Mouse (Mus musculus) liver, embryonic 14.5 days (tissue): ENCODE measurements around the gene Fermt1. TPM values are rescaled to one million over a fixed set of nuclear protein-coding genes. Genes with fewer than 3 reads are reported as not detected.

Experiments used
- ATAC-seq: fragments of 200-750 bp; cut with Nextera tagmentation; 2 replicates; pipeline ENCODE4 v1.8.0; 2017; ENCODE audit warnings: moderate number of reproducible peaks, mild to moderate bottlenecking, moderate library complexity; ENCODE audit not compliant: insufficient read depth
- DNase-seq, 3 experiments: peaks; one replicate each; pipeline ENCODE4 v3.0.0-alpha.2; 2012 to 2013; ENCODE audit warnings: low read depth in 3 of 3, low spot score in 3 of 3
- H3K27ac ChIP-seq: fragments of 300-500 bp; sonication (generic); 2 replicates; pipeline ENCODE4 v1.5.1; 2014; ENCODE audit warnings: moderate library complexity, mild to moderate bottlenecking, control low read depth, inconsistent platforms
- H3K27me3 ChIP-seq: fragments of 300-500 bp; sonication (generic); 2 replicates; pipeline ENCODE4 v1.6.1; 2014; ENCODE audit warnings: mild to moderate bottlenecking, low read length, moderate library complexity; ENCODE audit not compliant: control insufficient read depth, insufficient read depth
- H3K36me3 ChIP-seq: fragments of 300-500 bp; sonication (generic); replicated peaks from 2 replicates; pipeline ENCODE4 v1.6.1; 2014; ENCODE audit warnings: low read depth; ENCODE audit not compliant: control insufficient read depth, insufficient read depth
- H3K4me1 ChIP-seq, 2 experiments: fragments of 200-500 bp in 1 of 2; fragments of 300-500 bp in 1 of 2; sonication (generic) in 1 of 2; replicated peaks; 2 replicates each; pipeline ENCODE4 v1.6.1; 2012 to 2014; ENCODE audit warnings: antibody characterized with exemption in 1 of 2, inconsistent platforms in 1 of 2, low read length in 1 of 2; ENCODE audit not compliant: control insufficient read depth in 2 of 2, insufficient read depth in 2 of 2
- H3K4me2 ChIP-seq: fragments of 300-500 bp; sonication (generic); 2 replicates; pipeline ENCODE4 v1.6.1; 2014; ENCODE audit warnings: low read depth, mild to moderate bottlenecking, control low read depth, moderate library complexity
- H3K4me3 ChIP-seq, 2 experiments: fragments of 200-500 bp in 1 of 2; fragments of 300-500 bp in 1 of 2; sonication (generic) in 1 of 2; 2 replicates each; pipeline ENCODE4 v1.5.1; 2012 to 2014; ENCODE audit warnings: low read depth in 2 of 2, low read length in 2 of 2, mild to moderate bottlenecking in 2 of 2, control low read depth in 1 of 2, inconsistent platforms in 1 of 2, moderate library complexity in 1 of 2; ENCODE audit not compliant: insufficient read depth in 1 of 2
- H3K9ac ChIP-seq: fragments of 300-500 bp; sonication (generic); replicated peaks from 2 replicates; pipeline ENCODE4 v1.6.1; 2014; ENCODE audit warnings: mild to moderate bottlenecking, control low read depth, moderate library complexity
- H3K9me3 ChIP-seq: fragments of 300-500 bp; sonication (generic); 2 replicates; pipeline ENCODE4 v1.6.1; 2016; ENCODE audit warnings: low read length, mixed read lengths; ENCODE audit not compliant: control insufficient read depth
- CTCF ChIP-seq: IDR thresholded peaks from 2 replicates; pipeline ENCODE4 v1.5.1; 2016; ENCODE audit warnings: antibody characterized with exemption, low read depth, control low read depth
- EP300 ChIP-seq: IDR thresholded peaks from 2 replicates; pipeline ENCODE4 v1.6.1; 2016; ENCODE audit warnings: antibody characterized with exemption, low read depth
- WGBS: fragments of 180-500 bp; shearing (Covaris S2); extraction: QIAGEN DNeasy Blood & Tissue Kit; methylation state at CpG from one replicate; pipeline ENCODE4 v1.1.7; 2014; ENCODE audit not compliant: insufficient replicate concordance; 5-methylcytosine and 5-hydroxymethylcytosine counted together
- polyA plus RNA-seq, 2 experiments: library from polyadenylated mRNA; depleted of rRNA in 1 of 2; stranded (reverse) in 1 of 2; unstranded in 1 of 2; fragments of >200 nt; fragmentation: Nextera tagmentation in 1 of 2; extraction: Ambion mirVana in 1 of 2; gene quantifications; 2 replicates each; pipeline versions ENCODE4 v1.2.1 to v1.2.3; 2012 to 2014

Gene Fermt1
- polyA plus RNA-seq, 2 experiments, result 0.02 to 0.08 TPM

DNA sequence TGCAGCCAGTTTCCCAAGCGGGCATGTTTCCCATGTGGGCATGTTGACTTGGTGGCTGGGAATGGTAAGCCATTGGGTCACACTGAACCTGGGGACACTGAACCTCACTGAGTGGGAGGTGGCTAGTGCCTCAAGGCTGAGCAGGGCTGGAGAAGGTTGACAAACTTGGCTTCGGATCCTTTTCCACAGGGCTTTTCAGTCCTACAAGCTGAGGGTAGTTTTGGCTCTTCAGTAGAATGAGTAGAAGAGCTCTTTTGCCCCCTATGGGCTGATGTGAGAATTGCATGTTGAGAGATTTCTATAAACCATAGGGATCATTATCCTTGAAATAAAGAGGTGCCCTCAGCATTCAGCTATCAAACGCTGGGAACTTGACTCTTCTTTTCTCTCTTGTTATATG is 42.2 kb downstream of the Fermt1 start:
- peak; percentile 14 to 30 (median 17) for DNase-seq
- Histone ChIP-seq H3K9ac (no peak overlapping the region), H3K4me2 (no peak overlapping the region), H3K4me3 (no peak overlapping the region), H3K36me3 (no peaks in the 10 kb centered on the region), H3K27me3 (no peaks in the 10 kb centered on the region; the same call in 1 of the 2 replicates), H3K4me1 (no peaks in the 10 kb centered on the region), H3K27ac (no peak overlapping the region), H3K9me3 (no peaks in the 10 kb centered on the region)
- ATAC-seq, result no peak
- WGBS, result 26% methylated on average over 3 of the region's 3 CpGs
- TF ChIP-seq EP300 (no peak), CTCF (peak; percentile 72)

DNA sequence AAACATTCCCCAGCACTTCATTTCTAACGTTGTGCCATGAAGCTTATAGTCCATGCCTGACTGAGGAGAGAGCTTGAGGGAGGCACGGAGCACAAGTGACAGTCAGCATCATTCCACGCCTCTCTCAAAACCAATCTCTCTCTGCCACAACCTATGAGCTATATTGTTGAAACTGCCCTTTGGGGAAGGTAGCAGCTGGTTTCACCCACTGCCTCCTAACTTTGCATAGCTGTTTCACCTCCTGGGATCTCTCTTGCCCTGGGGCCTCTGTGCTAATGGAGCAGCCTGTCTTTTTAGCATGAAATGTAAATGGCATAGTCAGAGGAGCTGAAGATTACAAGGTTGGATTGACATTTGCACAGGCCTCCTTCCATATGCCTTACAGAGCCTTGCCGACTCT is 43.6 kb downstream of the Fermt1 start:
- no peak overlapping the region for H3K4me2 ChIP-seq
- DNase-seq, result no peak
- H3K27me3 ChIP-seq, result no peaks in the 10 kb centered on the region; the same call in 1 of the 2 replicates
- no peak overlapping the region for H3K4me3 ChIP-seq
- H3K27ac ChIP-seq, result no peak overlapping the region
- no peaks in the 10 kb centered on the region for H3K4me1 ChIP-seq
- H3K36me3 ChIP-seq, result no peaks in the 10 kb centered on the region
- H3K9me3 ChIP-seq, result no peaks in the 10 kb centered on the region
- H3K9ac ChIP-seq, result no peak overlapping the region
- TF ChIP-seq CTCF (no peak), EP300 (no peak)
- no peak for ATAC-seq
- WGBS, result 54% methylated on average over 4 of the region's 4 CpGs

DNA sequence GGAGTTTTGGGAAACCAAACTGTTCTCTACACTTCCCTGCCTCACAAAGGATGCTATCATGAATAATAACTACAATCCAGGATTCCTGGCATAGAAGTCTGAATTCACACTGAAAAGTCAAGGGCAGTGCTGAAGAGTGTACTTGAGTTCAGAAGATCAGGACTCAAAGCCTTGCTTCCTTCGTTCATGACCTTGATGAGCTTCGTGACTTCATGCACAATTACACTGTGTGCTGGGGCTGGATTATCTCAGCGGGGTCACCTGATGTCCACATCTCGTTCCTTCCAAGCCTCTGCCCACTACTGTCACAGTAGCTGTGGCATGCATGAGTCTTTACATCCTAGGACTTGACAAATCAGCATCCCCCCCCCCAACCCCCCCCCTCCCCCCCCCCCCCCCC is 44.1 kb downstream of the Fermt1 start:
- no peak for DNase-seq
- H3K27ac ChIP-seq, result no peak overlapping the region
- WGBS, result 55% methylated on average over 4 of the region's 4 CpGs

DNA sequence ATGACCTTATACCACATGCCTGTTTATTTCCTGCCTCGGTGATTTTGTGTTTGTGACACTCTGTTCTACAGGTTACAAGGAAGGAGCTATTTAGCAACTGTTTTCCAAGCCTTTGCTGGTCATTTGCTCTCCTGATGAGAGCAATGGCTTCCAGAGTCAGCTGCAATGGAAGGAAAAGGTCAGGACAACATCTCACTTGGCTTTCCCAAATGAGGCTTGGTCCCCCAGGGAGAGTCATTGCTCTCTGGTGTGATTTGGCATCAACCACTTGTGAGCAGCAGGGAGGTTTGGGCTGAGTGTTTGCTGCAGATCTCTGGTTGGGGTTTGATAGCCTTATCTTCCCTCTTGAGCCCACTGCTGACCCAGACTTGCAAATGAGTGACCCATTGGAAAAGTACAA is 45.1 kb downstream of the Fermt1 start:
- Histone ChIP-seq H3K4me2 (no peak overlapping the region), H3K9me3 (no peaks in the 10 kb centered on the region), H3K27me3 (no peaks in the 10 kb centered on the region; the same call in 1 of the 2 replicates), H3K9ac (no peak overlapping the region), H3K4me3 (no peak overlapping the region), H3K27ac (no peak overlapping the region), H3K4me1 (no peaks in the 10 kb centered on the region), H3K36me3 (no peaks in the 10 kb centered on the region)
- ATAC-seq (no peak), DNase-seq (no peak)
- TF ChIP-seq EP300, result no peak
- no peak for TF ChIP-seq CTCF
- 41% methylated on average over 1 of the region's 1 CpGs for WGBS

More for the DNA sequence above, 44.1 kb downstream of the Fermt1 start:
- Histone ChIP-seq H3K9ac (no peak overlapping the region), H3K4me3 (no peak overlapping the region), H3K27me3 (no peaks in the 10 kb centered on the region; the same call in 1 of the 2 replicates), H3K36me3 (no peaks in the 10 kb centered on the region), H3K9me3 (no peaks in the 10 kb centered on the region), H3K4me2 (no peak overlapping the region), H3K4me1 (no peaks in the 10 kb centered on the region)
- TF ChIP-seq CTCF, result no peak
- TF ChIP-seq EP300, result no peak
- no peak for ATAC-seq

DNA sequence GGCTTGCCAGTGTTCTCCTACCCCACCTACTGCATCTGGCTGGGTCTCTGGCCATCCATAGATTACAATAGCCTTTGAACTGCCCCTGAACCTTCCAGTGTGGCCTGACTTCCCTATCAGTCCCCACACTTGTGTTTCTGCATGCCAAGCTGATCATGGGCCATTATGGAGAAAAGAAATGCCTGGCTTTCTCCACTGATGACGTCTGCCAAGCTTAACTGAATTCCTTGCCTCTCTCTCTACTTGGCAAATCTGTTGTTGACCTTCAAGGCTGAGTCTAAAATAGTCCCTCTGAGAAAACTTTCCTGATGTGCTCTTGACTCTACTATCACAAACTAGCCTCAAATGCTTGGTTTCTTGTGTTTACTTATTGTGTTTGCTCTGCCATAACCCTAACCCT is 47.5 kb downstream of the Fermt1 start:
- Histone ChIP-seq H3K4me2 (no peak overlapping the region), H3K9ac (no peak overlapping the region), H3K4me1 (no peaks in the 10 kb centered on the region), H3K27ac (no peak overlapping the region), H3K9me3 (no peaks in the 10 kb centered on the region), H3K4me3 (no peak overlapping the region), H3K27me3 (no peaks in the 10 kb centered on the region; the same call in 1 of the 2 replicates), H3K36me3 (no peaks in the 10 kb centered on the region)
- WGBS, result 31% methylated on average over 1 of the region's 1 CpGs
- ATAC-seq (no peak), DNase-seq (no peak)
- TF ChIP-seq CTCF (no peak), EP300 (no peak)
